Mouse (Mus musculus) kidney, postnatal 0 days (tissue): ENCODE measurements around the gene Plppr5. TPM values are rescaled to one million over a fixed set of nuclear protein-coding genes. Genes with fewer than 3 reads are reported as not detected.

Experiments
- ATAC-seq: fragments of 200-750 bp; cut with Nextera tagmentation; replicated peaks from 2 replicates; pipeline ENCODE4 v1.8.0; 2017; ENCODE audit warnings: low read depth, moderate number of reproducible peaks, moderate TSS enrichment, moderate library complexity; ENCODE audit not compliant: low FRiP score
- DNase-seq: peaks from one replicate; pipeline ENCODE4 v3.0.0-alpha.2; 2016; ENCODE audit warnings: low spot score
- H3K27ac ChIP-seq: fragments of 300-500 bp; sonication (generic); 2 replicates; pipeline ENCODE4 v1.5.1; 2014; ENCODE audit warnings: mild to moderate bottlenecking
- H3K27me3 ChIP-seq: fragments of 300-500 bp; sonication (generic); 2 replicates; pipeline ENCODE4 v1.6.1; 2014; ENCODE audit warnings: low read length, mixed read lengths; ENCODE audit not compliant: insufficient read depth
- H3K36me3 ChIP-seq: fragments of 300-500 bp; sonication (generic); 2 replicates; pipeline ENCODE4 v1.6.1; 2014; ENCODE audit warnings: low read length, mixed read lengths; ENCODE audit not compliant: insufficient read depth
- H3K4me1 ChIP-seq: fragments of 300-500 bp; sonication (generic); replicated peaks from 2 replicates; pipeline ENCODE4 v1.6.1; 2014; ENCODE audit warnings: antibody characterized with exemption, low read length, mixed read lengths; ENCODE audit not compliant: insufficient read depth
- H3K4me2 ChIP-seq: fragments of 300-500 bp; sonication (generic); 2 replicates; pipeline ENCODE4 v1.6.1; 2014; ENCODE audit warnings: mild to moderate bottlenecking, low read length, moderate library complexity, mixed read lengths
- H3K4me3 ChIP-seq: fragments of 300-500 bp; sonication (generic); replicated peaks from 2 replicates; pipeline ENCODE4 v1.5.1; 2014; ENCODE audit warnings: low read depth, low read length
- H3K9ac ChIP-seq: fragments of 300-500 bp; sonication (generic); 2 replicates; pipeline ENCODE4 v1.6.1; 2014; ENCODE audit warnings: low read depth, low read length
- H3K9me3 ChIP-seq: fragments of 300-500 bp; sonication (generic); replicated peaks from 2 replicates; pipeline ENCODE4 v1.6.1; 2016; ENCODE audit warnings: low read length, inconsistent platforms, mixed read lengths
- CTCF ChIP-seq: IDR thresholded peaks from 2 replicates; pipeline ENCODE4 v1.5.1; 2016; ENCODE audit warnings: antibody characterized with exemption, low read depth, mild to moderate bottlenecking, moderate library complexity
- WGBS: fragments of 180-500 bp; shearing (Covaris S2); extraction: QIAGEN DNeasy Blood & Tissue Kit; methylation state at CpG from one replicate; pipeline ENCODE4 v1.1.7; 2014; 5-methylcytosine and 5-hydroxymethylcytosine counted together
- polyA plus RNA-seq: library from polyadenylated mRNA; unstranded; fragments of >200 nt; fragmentation: Nextera tagmentation; extraction: Ambion mirVana; gene quantifications from 2 replicates; pipeline ENCODE4 v1.2.1, GENCODE M21; 2015

The Plppr5 gene
- polyA plus RNA-seq, 1 experiment from 2014 or later, result 0.17 TPM

DNA sequence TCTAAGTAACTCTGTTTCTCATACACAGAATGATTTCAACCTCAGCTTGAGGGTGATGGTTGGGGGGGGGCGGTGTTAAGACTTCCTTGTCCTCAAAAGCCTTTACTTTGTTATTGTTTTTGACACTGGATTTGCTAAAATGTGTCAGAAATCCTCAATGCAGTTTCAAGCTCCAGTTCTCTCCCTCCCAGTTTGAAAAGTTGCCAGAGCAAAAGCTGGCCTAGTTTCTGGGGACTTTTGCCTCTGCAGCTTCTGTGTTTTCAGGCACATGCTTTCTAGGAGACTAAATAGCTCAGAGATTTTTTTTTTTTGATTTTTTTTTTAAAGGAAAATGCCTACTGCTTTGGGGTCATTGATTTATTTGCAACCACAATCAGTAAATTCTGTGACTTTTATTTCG lies 2.7 kb downstream of the Plppr5 start:
- 96% methylated on average over 2 of the region's 2 CpGs for WGBS
- no peak for DNase-seq

DNA sequence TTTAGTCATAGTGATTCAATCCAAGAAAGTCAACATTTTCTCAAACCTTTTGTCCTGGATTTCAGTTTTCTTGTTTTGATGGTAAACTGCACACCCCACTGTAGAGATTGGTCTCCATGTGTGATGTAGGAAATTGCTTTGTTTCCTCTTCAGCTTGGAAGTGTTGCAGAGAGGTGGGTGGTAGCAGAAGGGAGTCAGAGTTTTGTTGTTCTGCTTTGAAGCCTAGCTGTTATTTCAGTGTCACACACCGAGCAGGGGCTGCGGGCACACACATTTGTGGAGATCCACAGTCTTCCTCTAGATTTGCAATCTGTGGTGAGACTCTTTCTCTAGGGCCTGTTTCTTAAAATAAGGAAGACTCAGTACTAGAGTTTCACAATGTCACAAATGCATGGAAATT lies 8.0 kb downstream of the Plppr5 start:
- no peak overlapping the region for H3K4me3 ChIP-seq
- no peak for DNase-seq
- no peak overlapping the region for H3K9ac ChIP-seq
- no peak for TF ChIP-seq CTCF
- no peaks in the 10 kb centered on the region for H3K9me3 ChIP-seq
- no peaks in the 10 kb centered on the region for H3K27me3 ChIP-seq
- H3K27ac ChIP-seq, result no peak overlapping the region
- 77% methylated on average over 2 of the region's 2 CpGs for WGBS
- no peaks in the 10 kb centered on the region for H3K4me1 ChIP-seq
- no peak for ATAC-seq
- no peaks in the 10 kb centered on the region for H3K36me3 ChIP-seq
- no peak overlapping the region for H3K4me2 ChIP-seq

More for the DNA sequence above, 2.7 kb downstream of the Plppr5 start:
- Histone ChIP-seq H3K4me2 (no peak overlapping the region), H3K36me3 (no peaks in the 10 kb centered on the region), H3K4me3 (no peak overlapping the region), H3K27me3 (peaks cover 9% of the 10 kb centered on the region; the same call in 1 of the 2 replicates), H3K9ac (no peak overlapping the region), H3K9me3 (no peaks in the 10 kb centered on the region), H3K4me1 (0 out of 2 replicates have a peak, but pooled peaks cover 4% of the 10 kb centered on the region), H3K27ac (no peak overlapping the region)
- no peak for ATAC-seq
- no peak for TF ChIP-seq CTCF

DNA sequence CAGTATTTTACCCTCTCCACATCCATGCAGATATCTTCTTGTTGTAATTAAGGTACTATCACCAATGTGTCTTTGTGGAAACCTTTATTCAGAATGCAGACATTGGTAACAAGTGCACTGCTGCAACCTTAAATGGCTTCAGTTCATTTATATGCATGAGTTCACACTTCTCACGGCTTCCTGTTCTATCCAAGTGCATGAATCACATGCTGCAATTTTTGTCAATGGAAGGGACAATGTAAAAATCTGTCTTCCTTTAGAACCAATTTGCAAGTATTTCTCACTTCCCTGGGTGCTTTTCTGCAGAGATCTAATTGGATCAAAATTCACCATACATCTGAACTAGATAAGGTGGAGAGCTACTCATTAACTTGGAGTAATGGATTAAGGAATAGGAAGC lies 27.8 kb downstream of the Plppr5 start:
- Histone ChIP-seq H3K4me3 (no peak overlapping the region), H3K27me3 (no peaks in the 10 kb centered on the region), H3K27ac (no peak overlapping the region), H3K9me3 (no peaks in the 10 kb centered on the region), H3K4me1 (no peaks in the 10 kb centered on the region), H3K4me2 (no peak overlapping the region), H3K9ac (no peak overlapping the region), H3K36me3 (no peaks in the 10 kb centered on the region)
- no peak for ATAC-seq
- WGBS, result 53% methylated on average over 1 of the region's 1 CpGs
- no peak for TF ChIP-seq CTCF
- DNase-seq, result no peak

DNA sequence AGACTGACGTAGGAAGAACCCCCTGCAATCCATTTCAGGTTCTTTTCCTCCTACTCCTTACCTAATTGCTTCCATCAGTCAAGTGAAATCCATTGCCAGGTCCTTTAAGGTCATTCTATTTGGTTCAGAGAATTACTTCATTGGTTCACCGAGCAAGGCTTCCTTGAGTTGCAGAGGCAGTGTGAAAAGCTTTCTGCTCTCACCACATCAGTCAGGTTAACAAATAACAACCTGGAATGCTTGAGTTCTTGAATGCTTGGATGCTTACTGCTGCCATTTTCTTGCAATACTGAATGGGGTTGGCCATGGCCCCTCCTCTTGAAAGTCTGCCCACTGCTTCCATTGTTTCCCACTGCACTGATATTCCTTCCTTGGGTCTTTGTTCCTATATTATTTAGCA lies 28.8 kb downstream of the Plppr5 start:
- H3K27ac ChIP-seq, result no peak overlapping the region
- DNase-seq (peak; percentile 3), ATAC-seq (no peak)
- no peaks in the 10 kb centered on the region for H3K4me1 ChIP-seq
- H3K9ac ChIP-seq, result no peak overlapping the region
- 26% methylated on average over 2 of the region's 2 CpGs for WGBS
- H3K27me3 ChIP-seq, result no peaks in the 10 kb centered on the region
- TF ChIP-seq CTCF, result no peak
- H3K4me2 ChIP-seq, result no peak overlapping the region
- no peak overlapping the region for H3K4me3 ChIP-seq
- no peaks in the 10 kb centered on the region for H3K9me3 ChIP-seq
- H3K36me3 ChIP-seq, result no peaks in the 10 kb centered on the region

DNA sequence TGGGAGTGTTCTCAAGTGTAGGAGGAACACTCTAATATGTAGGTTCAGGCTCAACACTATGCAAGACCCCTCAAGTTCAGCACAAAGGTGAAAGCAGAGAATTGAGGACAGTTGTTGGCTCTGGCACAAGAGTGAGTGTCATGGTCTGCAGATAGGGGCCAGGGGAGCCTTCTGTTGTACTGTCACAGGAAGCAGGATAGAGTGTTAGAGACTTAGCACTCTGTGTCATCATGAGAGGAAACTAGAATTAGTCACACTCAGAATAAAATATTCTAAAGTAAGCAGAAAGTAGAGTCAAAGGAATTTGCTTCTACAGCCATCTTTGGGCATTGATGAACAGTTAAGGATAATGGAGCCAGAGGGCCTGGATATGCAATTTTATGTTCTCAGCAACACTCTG lies 31.7 kb downstream of the Plppr5 start:
- Histone ChIP-seq H3K27me3 (no peaks in the 10 kb centered on the region), H3K4me1 (no peaks in the 10 kb centered on the region), H3K4me2 (no peak overlapping the region), H3K9me3 (no peaks in the 10 kb centered on the region), H3K4me3 (no peak overlapping the region), H3K27ac (no peak overlapping the region), H3K9ac (no peak overlapping the region), H3K36me3 (no peaks in the 10 kb centered on the region)
- ATAC-seq (no peak), DNase-seq (no peak)
- no peak for TF ChIP-seq CTCF

GRCm38 (mm10) chr3:117611453-117611852 lies 36.8 kb downstream of the Plppr5 start:
- H3K4me2 ChIP-seq, result no peak overlapping the region
- DNase-seq, result no peak
- no peaks in the 10 kb centered on the region for H3K9me3 ChIP-seq
- H3K36me3 ChIP-seq, result no peaks in the 10 kb centered on the region
- H3K27me3 ChIP-seq, result no peaks in the 10 kb centered on the region
- H3K9ac ChIP-seq, result no peak overlapping the region
- TF ChIP-seq CTCF, result no peak
- no peak for ATAC-seq
- no peaks in the 10 kb centered on the region for H3K4me1 ChIP-seq
- 65% methylated on average over 5 of the region's 5 CpGs for WGBS
- H3K27ac ChIP-seq, result no peak overlapping the region
- H3K4me3 ChIP-seq, result no peak overlapping the region

DNA sequence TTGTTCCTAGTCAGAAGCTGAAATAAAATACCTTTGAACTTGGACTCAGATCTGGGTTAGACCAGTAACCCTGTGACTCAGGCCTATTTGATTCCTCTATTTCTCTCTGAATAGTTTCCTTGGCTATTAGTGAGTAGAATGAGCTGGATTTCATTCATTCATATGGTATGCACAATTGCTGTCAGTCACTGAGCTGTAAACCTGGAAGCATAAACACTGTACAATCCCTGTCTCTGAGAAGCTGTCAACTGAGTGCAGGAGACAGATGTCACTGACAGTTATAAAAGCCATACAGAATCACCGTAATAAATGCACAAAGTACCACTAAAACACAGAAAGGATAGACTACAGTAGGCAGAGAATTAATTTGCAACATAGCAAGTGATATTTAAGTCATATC lies 40.2 kb downstream of the Plppr5 start:
- no peak for TF ChIP-seq CTCF
- no peak for DNase-seq
- Histone ChIP-seq H3K4me1 (no peaks in the 10 kb centered on the region), H3K9me3 (no peaks in the 10 kb centered on the region), H3K36me3 (no peaks in the 10 kb centered on the region), H3K4me3 (no peak overlapping the region), H3K9ac (no peak overlapping the region), H3K4me2 (no peak overlapping the region), H3K27me3 (no peaks in the 10 kb centered on the region), H3K27ac (no peak overlapping the region)
- WGBS, result 84% methylated on average over 1 of the region's 1 CpGs
- no peak for ATAC-seq
